Mouse (Mus musculus) olfactory bulb, adult 2 months (tissue): ENCODE measurements around the gene Rps27l.

ENCODE experiments used
- CTCF ChIP-seq: fragments of 200-500 bp; IDR thresholded peaks from 2 replicates; pipeline ENCODE4 v1.5.1; 2012; ENCODE audit warnings: low read depth, mild to moderate bottlenecking, low read length, moderate library complexity; ENCODE audit not compliant: insufficient read depth
- POLR2A ChIP-seq: fragments of 200-500 bp; IDR thresholded peaks from 2 replicates; pipeline ENCODE4 v1.6.1; 2012; ENCODE audit warnings: mild to moderate bottlenecking, low read depth, low read length, moderate library complexity; ENCODE audit not compliant: insufficient read depth

DNA sequence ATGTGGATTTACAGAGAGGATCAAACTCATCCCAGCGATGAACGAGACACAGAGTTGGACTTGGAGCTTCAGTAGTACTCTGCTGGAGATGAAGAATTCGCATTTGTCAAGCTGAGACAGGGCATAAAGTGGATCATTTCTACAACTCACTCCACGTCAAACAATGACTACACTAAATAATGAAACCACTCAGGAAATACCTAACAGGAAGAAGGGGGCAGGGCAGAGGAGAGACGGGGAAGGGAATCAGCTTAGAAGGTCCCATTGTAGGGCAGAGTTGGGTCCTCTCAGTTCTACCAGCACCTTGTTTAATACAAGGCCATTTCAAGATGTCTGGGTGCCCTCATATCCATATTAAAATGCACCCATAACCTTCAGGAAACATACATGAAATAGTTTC, 30.5 kb upstream of the Rps27l start:
- no peak for TF ChIP-seq CTCF
- TF ChIP-seq POLR2A, result no peak
